Mouse (Mus musculus) midbrain, embryonic 14.5 days (tissue): ENCODE data around the gene Plbd2. TPM values are rescaled to one million over a fixed set of nuclear protein-coding genes. Genes with fewer than 3 reads are reported as not detected.

Source experiments
- ATAC-seq: fragments of 200-750 bp; cut with Nextera tagmentation; 2 replicates; pipeline ENCODE4 v1.8.0; 2017; ENCODE audit warnings: moderate number of reproducible peaks, moderate library complexity; ENCODE audit not compliant: low FRiP score, low TSS enrichment
- DNase-seq: peaks from one replicate; pipeline ENCODE4 v3.0.0-alpha.2; 2015
- H3K27ac ChIP-seq: fragments of 300-500 bp; sonication (generic); replicated peaks from 2 replicates; pipeline ENCODE4 v1.5.1; 2014; ENCODE audit warnings: mild to moderate bottlenecking, low read depth, low read length, moderate library complexity
- H3K27me3 ChIP-seq: fragments of 300-500 bp; sonication (generic); 2 replicates; pipeline ENCODE4 v1.6.1; 2014; ENCODE audit warnings: low read length, control low read depth, mixed read lengths; ENCODE audit not compliant: control insufficient read depth, insufficient read depth
- H3K36me3 ChIP-seq: fragments of 300-500 bp; sonication (generic); 2 replicates; pipeline ENCODE4 v1.6.1; 2014; ENCODE audit warnings: low read length, control low read depth; ENCODE audit not compliant: control insufficient read depth, insufficient read depth
- H3K4me1 ChIP-seq: fragments of 300-500 bp; sonication (generic); 2 replicates; pipeline ENCODE4 v1.6.1; 2014; ENCODE audit warnings: mild to moderate bottlenecking, antibody characterized with exemption, low read length, control low read depth; ENCODE audit not compliant: control insufficient read depth, insufficient read depth
- H3K4me2 ChIP-seq: fragments of 300-500 bp; sonication (generic); 2 replicates; pipeline ENCODE4 v1.6.1; 2014; ENCODE audit warnings: mild to moderate bottlenecking, low read length, moderate library complexity
- H3K4me3 ChIP-seq: fragments of 300-500 bp; sonication (generic); replicated peaks from 2 replicates; pipeline ENCODE4 v1.5.1; 2014; ENCODE audit warnings: low read depth, low read length
- H3K9ac ChIP-seq: fragments of 300-500 bp; sonication (generic); replicated peaks from 2 replicates; pipeline ENCODE4 v1.6.1; 2014; ENCODE audit warnings: mild to moderate bottlenecking, low read length, moderate library complexity
- H3K9me3 ChIP-seq: fragments of 300-500 bp; sonication (generic); 2 replicates; pipeline ENCODE4 v1.6.1; 2016; ENCODE audit warnings: low read length, control low read depth, mixed read lengths; ENCODE audit not compliant: control insufficient read depth
- WGBS: fragments of 180-500 bp; shearing (Covaris S2); extraction: QIAGEN DNeasy Blood & Tissue Kit; methylation state at CpG from one replicate; pipeline ENCODE4 v1.1.7; 2014; 5-methylcytosine and 5-hydroxymethylcytosine counted together
- polyA plus RNA-seq: library from polyadenylated mRNA; unstranded; fragments of >200 nt; fragmentation: Nextera tagmentation; extraction: Ambion mirVana; gene quantifications from 2 replicates; pipeline ENCODE4 v1.2.1, GENCODE M21; 2014

Gene Plbd2
- polyA plus RNA-seq, 1 experiment from 2014 or later, result 26.1 TPM

GRCm38 (mm10) chr5:120493440-120493839, 10.0 kb downstream of the Plbd2 start:
- Histone ChIP-seq H3K4me2 (no peak overlapping the region), H3K36me3 (peaks cover 21% of the 10 kb centered on the region; the same call in 1 of the 2 replicates), H3K4me1 (no peaks in the 10 kb centered on the region), H3K27ac (no peak overlapping the region), H3K4me3 (no peak overlapping the region), H3K9ac (no peak overlapping the region), H3K27me3 (no peaks in the 10 kb centered on the region), H3K9me3 (no peaks in the 10 kb centered on the region)
- WGBS, result 95% methylated on average over 6 of the region's 6 CpGs
- ATAC-seq, result no peak
- DNase-seq, result no peak

- Histone ChIP-seq H3K36me3 (peaks cover 26% of the 10 kb centered on the region), H3K4me3 (no peak overlapping the region), H3K9me3 (no peaks in the 10 kb centered on the region), H3K27ac (no peak overlapping the region), H3K4me1 (no peaks in the 10 kb centered on the region), H3K27me3 (no peaks in the 10 kb centered on the region), H3K9ac (no peak overlapping the region), H3K4me2 (no peak overlapping the region)
- peak; percentile 56 for DNase-seq
- no peak for ATAC-seq
- 67% methylated on average over 11 of the region's 11 CpGs for WGBS
Measured at GRCm38 (mm10) chr5:120492437-120492836, 11.0 kb downstream of the Plbd2 start.

GRCm38 (mm10) chr5:120490679-120491192, 12.7 kb downstream of the Plbd2 start:
- H3K4me1 ChIP-seq, result no peaks in the 10 kb centered on the region
- H3K27ac ChIP-seq, result 0 out of 2 replicates have a peak overlapping the region, but pooled peaks have one; percentile 26
- H3K4me3 ChIP-seq, result no peak overlapping the region
- H3K9ac ChIP-seq, result no peak overlapping the region
- 87% methylated on average over 8 of the region's 8 CpGs for WGBS
- peaks cover 36% of the 10 kb centered on the region for H3K36me3 ChIP-seq
- DNase-seq, result peak; percentile 52
- H3K27me3 ChIP-seq, result no peaks in the 10 kb centered on the region
- no peaks in the 10 kb centered on the region for H3K9me3 ChIP-seq
- no peak overlapping the region for H3K4me2 ChIP-seq
- ATAC-seq, result no peak

- Histone ChIP-seq H3K36me3 (peaks cover 45% of the 10 kb centered on the region), H3K27me3 (no peaks in the 10 kb centered on the region), H3K27ac (no peak overlapping the region), H3K9ac (no peak overlapping the region), H3K4me1 (no peaks in the 10 kb centered on the region), H3K4me3 (no peak overlapping the region), H3K4me2 (no peak overlapping the region), H3K9me3 (no peaks in the 10 kb centered on the region)
- ATAC-seq (no peak), DNase-seq (no peak)
- WGBS, result 91% methylated on average over 8 of the region's 8 CpGs
Measured at GRCm38 (mm10) chr5:120487844-120488243, 15.6 kb downstream of the Plbd2 start.

GRCm38 (mm10) chr5:120483399-120483798, 20.0 kb downstream of the Plbd2 start:
- no peak overlapping the region for H3K27ac ChIP-seq
- H3K27me3 ChIP-seq, result no peaks in the 10 kb centered on the region
- H3K9ac ChIP-seq, result no peak overlapping the region
- H3K4me3 ChIP-seq, result no peak overlapping the region
- peaks cover 44% of the 10 kb centered on the region for H3K36me3 ChIP-seq
- DNase-seq (no peak), ATAC-seq (no peak)
- H3K9me3 ChIP-seq, result no peaks in the 10 kb centered on the region
- H3K4me1 ChIP-seq, result no peaks in the 10 kb centered on the region
- WGBS, result 83% methylated on average over 19 of the region's 19 CpGs
- no peak overlapping the region for H3K4me2 ChIP-seq

GRCm38 (mm10) chr5:120481205-120481604, 22.2 kb downstream of the Plbd2 start:
- no peaks in the 10 kb centered on the region for H3K9me3 ChIP-seq
- no peak overlapping the region for H3K27ac ChIP-seq
- H3K9ac ChIP-seq, result no peak overlapping the region
- H3K4me1 ChIP-seq, result no peaks in the 10 kb centered on the region
- DNase-seq (no peak), ATAC-seq (no peak)
- no peaks in the 10 kb centered on the region for H3K27me3 ChIP-seq
- no peak overlapping the region for H3K4me3 ChIP-seq
- no peak overlapping the region for H3K4me2 ChIP-seq
- 65% methylated on average over 9 of the region's 9 CpGs for WGBS
- peaks cover 23% of the 10 kb centered on the region for H3K36me3 ChIP-seq

- DNase-seq, result no peak
- Histone ChIP-seq H3K9ac (no peak overlapping the region), H3K4me1 (no peaks in the 10 kb centered on the region), H3K4me3 (no peak overlapping the region), H3K27me3 (no peaks in the 10 kb centered on the region), H3K9me3 (no peaks in the 10 kb centered on the region), H3K4me2 (no peak overlapping the region), H3K27ac (no peak overlapping the region), H3K36me3 (peaks cover 6% of the 10 kb centered on the region; the same call in 1 of the 2 replicates)
- no peak for ATAC-seq
- WGBS, result 71% methylated on average over 4 of the region's 4 CpGs
Measured at GRCm38 (mm10) chr5:120479538-120479937, 23.9 kb downstream of the Plbd2 start.

- ATAC-seq (no peak), DNase-seq (no peak)
- Histone ChIP-seq H3K27ac (no peak overlapping the region), H3K9ac (no peak overlapping the region), H3K27me3 (no peaks in the 10 kb centered on the region), H3K4me1 (no peaks in the 10 kb centered on the region), H3K4me3 (no peak overlapping the region), H3K4me2 (no peak overlapping the region), H3K9me3 (no peaks in the 10 kb centered on the region), H3K36me3 (no peaks in the 10 kb centered on the region)
- 92% methylated on average over 5 of the region's 5 CpGs for WGBS
Measured at GRCm38 (mm10) chr5:120477993-120478392, 25.4 kb downstream of the Plbd2 start.

- Histone ChIP-seq H3K4me3 (no peak within 1 kb of the TSS), H3K4me2 (no peak within 1 kb of the TSS), H3K4me1 (no peaks in the 10 kb centered on the region), H3K9me3 (no peaks in the 10 kb centered on the region), H3K27me3 (no peaks in the 10 kb centered on the region), H3K27ac (no peak within 1 kb of the TSS), H3K9ac (no peak within 1 kb of the TSS), H3K36me3 (no peaks in the 10 kb centered on the region)
- 14% methylated on average over 13 of the region's 13 CpGs for WGBS
- no peak for ATAC-seq
- no peak for DNase-seq
Measured at GRCm38 (mm10) chr5:120476296-120476695, 27.1 kb downstream of the Plbd2 start, which contains the start of gene Sds. TSS of gene Sds (plus strand) at chr5:120476526.
